Mouse (Mus musculus) midbrain, embryonic 12.5 days (tissue): ENCODE data around the gene Lrfn2. TPM values are rescaled to one million over a fixed set of nuclear protein-coding genes. Genes with fewer than 3 reads are reported as not detected.

Experiments
- ATAC-seq: fragments of 200-750 bp; cut with Nextera tagmentation; 2 replicates; pipeline ENCODE4 v1.8.0; 2017; ENCODE audit warnings: low read depth, moderate TSS enrichment, moderate library complexity; ENCODE audit not compliant: low FRiP score
- H3K27ac ChIP-seq: fragments of 300-500 bp; sonication (generic); replicated peaks from 2 replicates; pipeline ENCODE4 v1.5.1; 2016; ENCODE audit warnings: mild to moderate bottlenecking
- H3K27me3 ChIP-seq: fragments of 300-500 bp; sonication (generic); 2 replicates; pipeline ENCODE4 v1.6.1; 2016; ENCODE audit warnings: mild to moderate bottlenecking
- H3K36me3 ChIP-seq: fragments of 300-500 bp; sonication (generic); 2 replicates; pipeline ENCODE4 v1.6.1; 2016
- H3K4me1 ChIP-seq: fragments of 300-500 bp; sonication (generic); 2 replicates; pipeline ENCODE4 v1.6.1; 2016
- H3K4me2 ChIP-seq: fragments of 300-500 bp; sonication (generic); replicated peaks from 2 replicates; pipeline ENCODE4 v1.6.1; 2016; ENCODE audit warnings: mild to moderate bottlenecking, moderate library complexity
- H3K4me3 ChIP-seq: fragments of 300-500 bp; sonication (generic); 2 replicates; pipeline ENCODE4 v1.5.1; 2016; ENCODE audit warnings: mild to moderate bottlenecking
- H3K9ac ChIP-seq: fragments of 300-500 bp; sonication (generic); replicated peaks from 2 replicates; pipeline ENCODE4 v1.6.1; 2016; ENCODE audit warnings: mild to moderate bottlenecking, moderate library complexity
- H3K9me3 ChIP-seq: fragments of 300-500 bp; sonication (generic); 2 replicates; pipeline ENCODE4 v1.6.1; 2016; ENCODE audit warnings: mild to moderate bottlenecking
- WGBS: fragments of 180-500 bp; shearing (Covaris S2); methylation state at CpG from one replicate; pipeline ENCODE4 v1.1.7; 2016; 5-methylcytosine and 5-hydroxymethylcytosine counted together
- microRNA-seq: library from miRNA; unstranded; fragments of <30 nt; microRNA quantifications from one replicate; pipeline ENCODE4, GENCODE M21; 2017
- polyA plus RNA-seq: library from polyadenylated mRNA; unstranded; fragments of >200 nt; fragmentation: Nextera tagmentation; extraction: Ambion mirVana; gene quantifications from 2 replicates; pipeline ENCODE4 v1.2.1, GENCODE M21; 2016

The Lrfn2 gene
- polyA plus RNA-seq, 1 experiment from 2014 or later = 1.4 TPM

DNA sequence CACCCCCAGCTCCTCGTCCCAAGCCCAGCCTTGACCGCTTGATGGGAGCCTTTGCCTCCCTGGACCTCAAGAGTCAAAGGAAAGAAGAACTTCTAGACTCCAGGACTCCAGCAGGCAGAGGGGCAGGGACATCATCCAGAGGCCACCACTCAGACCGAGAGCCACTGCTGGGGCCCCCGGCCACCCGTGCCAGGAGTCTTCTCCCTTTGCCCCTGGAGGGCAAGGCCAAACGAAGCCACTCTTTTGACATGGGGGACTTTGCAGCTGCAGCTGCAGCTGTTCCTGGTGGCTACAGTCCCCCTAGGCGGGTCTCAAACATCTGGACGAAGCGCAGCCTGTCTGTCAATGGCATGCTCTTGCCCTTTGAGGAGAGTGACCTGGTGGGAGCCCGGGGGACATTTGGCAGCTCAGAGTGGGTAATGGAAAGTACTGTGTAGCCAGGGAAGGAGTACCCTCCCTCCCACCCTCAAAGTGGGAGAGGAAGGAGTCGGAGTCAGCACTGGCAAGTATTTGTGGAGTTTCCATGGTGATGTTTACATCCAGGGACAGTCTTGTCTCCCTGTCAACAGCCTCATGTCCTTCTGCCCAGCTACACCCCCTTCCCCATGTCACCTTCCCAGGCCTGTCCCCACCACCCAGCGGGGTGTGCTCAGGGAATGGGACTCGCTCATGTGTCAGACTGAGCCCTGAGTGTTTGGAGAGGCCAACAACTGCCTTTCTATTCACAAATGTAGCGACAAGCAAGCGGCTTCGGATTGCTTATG lies 164.8 kb downstream of the Lrfn2 start:
- Histone ChIP-seq H3K9ac (no peak overlapping the region), H3K4me3 (no peak overlapping the region), H3K27me3 (no peaks in the 10 kb centered on the region), H3K4me2 (no peak overlapping the region), H3K27ac (no peak overlapping the region), H3K36me3 (no peaks in the 10 kb centered on the region), H3K9me3 (no peaks in the 10 kb centered on the region), H3K4me1 (no peaks in the 10 kb centered on the region)
- no peak for ATAC-seq
- WGBS = 78% methylated on average over 16 of the region's 16 CpGs

- Histone ChIP-seq H3K4me2 (no peak overlapping the region), H3K9ac (no peak overlapping the region), H3K36me3 (no peaks in the 10 kb centered on the region), H3K4me1 (no peaks in the 10 kb centered on the region), H3K4me3 (no peak overlapping the region), H3K9me3 (no peaks in the 10 kb centered on the region), H3K27me3 (no peaks in the 10 kb centered on the region), H3K27ac (no peak overlapping the region)
- 87% methylated on average over 3 of the region's 3 CpGs for WGBS
- ATAC-seq = no peak
Measured at GRCm38 (mm10) chr17:49111399-49111798, 179.2 kb downstream of the Lrfn2 start.

- H3K4me3 ChIP-seq = no peak overlapping the region
- no peak for ATAC-seq
Measured at GRCm38 (mm10) chr17:49111911-49112310, 179.7 kb downstream of the Lrfn2 start.

GRCm38 (mm10) chr17:49113336-49113735 lies 181.2 kb downstream of the Lrfn2 start:
- no peak overlapping the region for H3K4me3 ChIP-seq
- H3K4me2 ChIP-seq = no peak overlapping the region
- WGBS = 56% methylated on average over 3 of the region's 3 CpGs
- ATAC-seq = no peak
- no peak overlapping the region for H3K9ac ChIP-seq
- H3K27me3 ChIP-seq = no peaks in the 10 kb centered on the region
- H3K4me1 ChIP-seq = no peaks in the 10 kb centered on the region
- no peaks in the 10 kb centered on the region for H3K9me3 ChIP-seq
- H3K36me3 ChIP-seq = no peaks in the 10 kb centered on the region
- no peak overlapping the region for H3K27ac ChIP-seq

More at GRCm38 (mm10) chr17:49111911-49112310, 179.7 kb downstream of the Lrfn2 start:
- 86% methylated on average over 2 of the region's 2 CpGs for WGBS
- Histone ChIP-seq H3K9me3 (no peaks in the 10 kb centered on the region), H3K4me1 (no peaks in the 10 kb centered on the region), H3K9ac (no peak overlapping the region), H3K27ac (no peak overlapping the region), H3K4me2 (no peak overlapping the region), H3K36me3 (no peaks in the 10 kb centered on the region), H3K27me3 (no peaks in the 10 kb centered on the region)

DNA sequence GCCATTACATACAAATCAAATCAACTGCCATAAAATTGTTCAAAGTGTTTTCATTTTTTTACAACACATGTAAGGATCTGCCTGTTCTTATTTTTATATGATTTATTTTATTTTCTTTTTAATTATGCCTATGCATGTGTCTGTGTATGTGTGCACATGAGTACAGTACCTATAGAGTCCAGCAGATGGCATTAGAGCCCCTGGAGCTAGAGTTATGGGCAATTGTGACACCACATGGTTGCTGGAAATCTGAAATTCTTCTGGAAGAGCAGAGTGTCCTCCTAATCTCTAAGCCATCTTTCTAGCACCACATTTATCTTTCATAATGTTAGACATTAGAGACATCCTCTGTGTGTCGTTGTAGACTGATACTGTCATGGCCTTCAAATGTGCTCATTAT lies 192.0 kb downstream of the Lrfn2 start:
- Histone ChIP-seq H3K4me1 (no peaks in the 10 kb centered on the region), H3K9me3 (no peaks in the 10 kb centered on the region), H3K27me3 (no peaks in the 10 kb centered on the region), H3K36me3 (no peaks in the 10 kb centered on the region), H3K4me2 (no peak overlapping the region), H3K9ac (no peak overlapping the region), H3K4me3 (no peak overlapping the region), H3K27ac (no peak overlapping the region)
- 95% methylated on average over 1 of the region's 1 CpGs for WGBS
- ATAC-seq = no peak

DNA sequence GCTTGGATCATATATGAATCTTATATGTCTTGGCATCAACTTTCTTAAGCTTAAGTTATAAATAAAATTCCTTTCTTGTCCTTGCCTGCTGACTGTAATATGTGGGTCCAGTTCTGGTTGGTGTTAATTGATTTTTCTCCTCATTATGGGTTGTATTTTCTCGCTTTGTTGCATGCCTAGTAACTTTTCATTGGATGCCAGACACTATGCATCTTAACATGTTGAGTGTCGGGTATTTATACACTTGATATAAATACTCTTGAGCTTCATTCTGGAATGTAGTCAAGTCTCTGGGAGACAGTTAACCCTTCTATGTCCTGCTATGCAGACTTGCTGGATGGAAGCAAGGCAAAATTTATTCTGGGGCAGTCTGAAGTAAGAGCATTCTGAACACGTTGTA lies 192.5 kb downstream of the Lrfn2 start:
- Histone ChIP-seq H3K4me2 (no peak overlapping the region), H3K4me1 (no peaks in the 10 kb centered on the region), H3K27me3 (no peaks in the 10 kb centered on the region), H3K36me3 (no peaks in the 10 kb centered on the region), H3K4me3 (no peak overlapping the region), H3K27ac (no peak overlapping the region), H3K9me3 (no peaks in the 10 kb centered on the region), H3K9ac (no peak overlapping the region)
- 87% methylated on average over 3 of the region's 3 CpGs for WGBS
- no peak for ATAC-seq

Small RNA genes lying within 50 kb of the gene (microRNA-seq; reads per million reads assigned to microRNA genes)
- gene Gm44304 = not detected
